Mouse (Mus musculus): ENCODE data around the gene Nmnat2. TPM values are rescaled to one million over a fixed set of nuclear protein-coding genes. Genes with fewer than 3 reads are reported as not detected.

Nmnat2 gene
- polyA plus RNA-seq, 1 experiment from 2014 or later: 5.0 TPM

DNA sequence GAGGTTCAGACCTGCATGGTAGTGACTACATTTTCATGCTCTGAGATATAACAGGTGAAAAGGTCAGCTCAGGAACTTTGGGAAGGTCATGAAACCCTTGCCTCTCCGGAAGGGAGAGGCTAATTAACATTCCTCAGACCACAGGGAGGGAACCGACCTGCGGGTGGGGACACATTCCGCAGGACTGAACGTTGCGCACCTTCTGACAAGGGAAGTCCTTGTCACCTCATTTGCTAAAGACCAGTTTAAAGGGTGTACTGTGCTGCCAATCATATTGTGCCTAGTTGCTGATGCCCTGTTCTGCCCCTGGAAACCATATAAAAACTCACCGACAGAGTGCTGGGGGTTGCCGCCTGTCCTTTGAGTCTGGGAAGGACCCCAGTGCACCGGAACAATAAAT is 54.5 kb downstream of the Nmnat2 start:
- WGBS: 55% methylated on average over 9 of the region's 9 CpGs
- H3K9ac ChIP-seq: no peak overlapping the region
- ATAC-seq (ENCODE audit: borderline replicate concordance, extremely low read depth, low FRiP score, low TSS enrichment): no peak
- H3K4me3 ChIP-seq: no peak overlapping the region
- no peaks in the 10 kb centered on the region for H3K9me3 ChIP-seq
- H3K36me3 ChIP-seq: no peaks in the 10 kb centered on the region
- no peak overlapping the region for H3K27ac ChIP-seq
- peaks cover 15% of the 10 kb centered on the region for H3K4me1 ChIP-seq
- no peak overlapping the region for H3K4me2 ChIP-seq
- no peaks in the 10 kb centered on the region for H3K27me3 ChIP-seq

DNA sequence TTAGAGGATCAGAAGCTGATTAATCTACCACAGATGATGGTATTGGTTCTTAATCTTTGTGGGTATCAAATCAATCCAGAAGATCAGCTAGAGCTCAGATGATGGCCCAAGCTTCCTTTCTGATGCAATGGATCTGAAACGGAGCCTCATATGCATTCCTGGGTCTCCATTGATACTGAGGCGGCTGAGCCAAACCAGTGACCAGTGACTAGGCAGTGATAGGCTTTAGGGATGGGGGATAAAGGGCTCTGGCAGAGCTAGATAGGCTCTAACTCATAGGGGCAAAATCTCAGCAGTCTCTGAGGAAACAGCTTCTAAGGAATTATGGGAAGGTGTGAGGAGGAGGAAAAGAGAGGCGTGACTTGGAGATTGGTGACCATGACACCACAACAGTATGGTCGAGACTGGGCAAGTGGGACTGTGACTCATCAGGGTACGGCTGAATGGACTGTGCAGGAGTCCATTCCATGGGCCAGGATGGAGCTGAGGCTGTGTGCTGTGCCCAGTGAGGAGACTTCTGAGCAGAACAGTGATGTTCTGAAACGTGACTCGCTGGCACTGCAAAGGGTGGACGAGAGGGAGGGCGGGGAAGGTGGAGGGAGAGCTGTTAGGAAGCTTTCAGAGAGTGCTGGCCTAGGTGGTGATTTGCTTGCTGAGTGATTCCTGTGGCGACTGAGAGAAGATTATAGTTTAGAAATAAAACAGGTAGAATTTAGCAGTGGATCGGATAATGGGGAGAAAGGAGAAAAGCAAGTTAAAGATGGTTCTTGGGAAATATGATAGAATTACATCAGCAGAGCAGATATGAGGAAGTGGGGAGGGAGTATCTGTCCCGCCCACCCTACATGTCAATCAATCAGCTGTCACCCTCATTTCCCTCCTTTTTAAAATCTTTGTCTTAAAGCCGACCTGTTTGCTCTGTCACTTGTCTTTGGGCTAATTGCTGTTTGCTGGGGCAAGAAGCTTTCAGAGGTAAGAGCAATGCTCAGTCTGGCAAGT is 55.9 kb downstream of the Nmnat2 start:
- no peaks in the 10 kb centered on the region for H3K36me3 ChIP-seq
- H3K4me1 ChIP-seq: peaks cover 28% of the 10 kb centered on the region
- H3K27ac ChIP-seq: no peak overlapping the region
- no peak overlapping the region for H3K4me2 ChIP-seq
- H3K9ac ChIP-seq: no peak overlapping the region
- H3K4me3 ChIP-seq: no peak overlapping the region
- WGBS: 73% methylated on average over 13 of the region's 13 CpGs
- H3K9me3 ChIP-seq: no peaks in the 10 kb centered on the region
- H3K27me3 ChIP-seq: no peaks in the 10 kb centered on the region
- ATAC-seq (ENCODE audit: borderline replicate concordance, extremely low read depth, low FRiP score, low TSS enrichment): no peak

DNA sequence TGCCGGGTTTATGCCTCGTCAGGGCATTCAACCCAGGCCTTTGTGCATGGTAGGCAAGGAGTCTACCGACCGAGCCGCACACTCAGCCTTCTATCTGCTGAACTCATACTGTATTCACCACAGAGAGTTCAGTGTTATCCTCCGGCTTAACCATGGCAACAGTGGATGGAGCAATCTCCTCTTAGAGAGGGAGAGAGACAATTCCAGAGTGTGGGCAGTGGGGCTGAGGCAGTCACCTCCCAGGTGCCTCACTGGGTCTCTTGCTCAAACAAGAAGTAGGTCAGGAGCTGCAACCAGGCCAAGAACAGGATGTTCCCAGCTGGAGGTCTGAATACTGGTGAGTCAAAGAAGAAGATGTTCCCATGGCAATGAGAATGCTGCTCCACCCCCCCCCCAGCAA is 56.8 kb downstream of the Nmnat2 start:
- Histone ChIP-seq H3K9me3 (no peaks in the 10 kb centered on the region), H3K27ac (no peak overlapping the region), H3K9ac (no peak overlapping the region), H3K36me3 (no peaks in the 10 kb centered on the region), H3K4me1 (peaks cover 34% of the 10 kb centered on the region), H3K4me3 (no peak overlapping the region), H3K27me3 (no peaks in the 10 kb centered on the region), H3K4me2 (no peak overlapping the region)
- no peak for ATAC-seq (ENCODE audit: borderline replicate concordance, extremely low read depth, low FRiP score, low TSS enrichment)
- WGBS: 84% methylated on average over 6 of the region's 6 CpGs

DNA sequence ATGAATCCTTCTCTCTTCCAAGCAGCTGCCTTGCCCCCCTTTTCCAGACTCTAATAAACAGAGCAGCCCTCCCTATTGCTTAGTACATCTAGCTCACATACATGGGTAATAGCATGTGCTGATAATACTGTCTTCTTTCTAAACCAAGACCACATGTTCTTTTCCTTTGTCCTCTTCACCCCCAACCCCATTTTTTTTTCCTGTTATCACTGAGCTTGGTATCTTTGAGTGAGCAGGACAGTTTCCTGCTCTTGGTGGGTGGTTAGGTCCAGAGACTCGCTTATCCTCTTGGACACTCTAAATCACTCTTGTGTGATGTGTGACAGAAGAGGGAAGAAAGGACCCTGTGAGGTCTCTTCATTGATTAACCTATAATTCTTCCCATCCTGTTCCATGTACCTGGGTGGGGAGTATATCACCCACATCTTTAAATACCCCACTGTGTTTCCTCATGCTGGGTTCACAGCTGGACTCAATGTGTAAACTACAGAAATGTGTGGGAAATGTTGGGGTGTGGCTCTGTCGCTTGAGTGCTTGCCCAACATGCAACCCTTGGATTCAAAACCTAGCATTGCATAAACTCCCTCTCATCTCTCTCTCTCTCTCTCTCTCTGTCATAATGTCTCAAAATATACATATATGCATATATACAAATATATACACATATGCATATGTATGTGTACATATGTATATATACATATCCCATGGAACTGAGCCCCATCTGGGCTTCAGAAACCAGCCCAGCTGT is 58.9 kb downstream of the Nmnat2 start:
- H3K4me2 ChIP-seq: no peak overlapping the region
- peaks cover 36% of the 10 kb centered on the region for H3K4me1 ChIP-seq
- no peaks in the 10 kb centered on the region for H3K27me3 ChIP-seq
- no peak overlapping the region for H3K9ac ChIP-seq
- no peaks in the 10 kb centered on the region for H3K36me3 ChIP-seq
- no peaks in the 10 kb centered on the region for H3K9me3 ChIP-seq
- no peak overlapping the region for H3K4me3 ChIP-seq
- ATAC-seq (ENCODE audit: borderline replicate concordance, extremely low read depth, low FRiP score, low TSS enrichment): 0 out of 2 replicates have a peak, but pooled peaks have one; percentile 15
- WGBS: 45% methylated on average over 2 of the region's 2 CpGs
- peak overlapping the region; percentile 92 for H3K27ac ChIP-seq

DNA sequence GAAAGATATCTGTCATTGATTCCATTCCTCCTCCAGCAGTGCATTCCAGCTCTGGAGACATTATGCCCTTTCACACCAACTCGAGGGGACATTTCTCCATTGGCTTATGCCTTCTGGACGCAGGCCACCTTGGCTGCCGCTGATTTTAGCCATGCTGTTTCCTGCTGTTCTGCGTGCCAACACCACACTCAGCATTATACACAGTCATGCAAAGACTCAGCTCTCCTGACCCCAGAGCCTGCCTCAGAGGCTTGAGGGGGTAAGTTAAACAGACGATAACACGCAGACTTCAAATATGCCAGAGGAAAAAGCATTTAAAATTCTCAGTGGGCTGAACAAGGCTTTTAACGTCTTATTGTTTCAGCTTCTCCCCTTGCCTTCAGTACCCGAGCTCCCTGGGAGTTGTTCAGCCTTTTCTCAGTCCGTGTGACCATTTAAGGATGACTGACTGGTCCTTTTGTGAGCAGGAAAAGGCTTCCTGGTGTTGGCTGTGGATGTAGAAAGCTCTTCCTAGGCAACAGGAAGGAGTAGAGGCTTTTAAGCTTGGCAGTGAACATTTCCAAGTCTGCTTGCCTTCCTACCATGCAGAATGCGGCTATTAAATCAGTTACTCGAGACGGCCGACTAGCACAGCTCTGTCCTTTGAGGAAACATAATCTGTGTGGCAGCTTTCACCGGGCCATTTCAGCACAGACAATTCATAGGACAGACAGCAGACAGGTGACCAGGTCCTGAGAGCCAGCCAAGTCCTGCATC is 59.8 kb downstream of the Nmnat2 start:
- peak; percentile 91 for ATAC-seq (ENCODE audit: borderline replicate concordance, extremely low read depth, low FRiP score, low TSS enrichment)
- Histone ChIP-seq H3K9ac (no peak overlapping the region), H3K4me2 (peak overlapping the region; percentile 26), H3K36me3 (no peaks in the 10 kb centered on the region), H3K27me3 (no peaks in the 10 kb centered on the region), H3K4me1 (peaks cover 36% of the 10 kb centered on the region), H3K27ac (peak overlapping the region; percentile 92), H3K4me3 (no peak overlapping the region), H3K9me3 (no peaks in the 10 kb centered on the region)
- WGBS: 18% methylated on average over 14 of the region's 14 CpGs

DNA sequence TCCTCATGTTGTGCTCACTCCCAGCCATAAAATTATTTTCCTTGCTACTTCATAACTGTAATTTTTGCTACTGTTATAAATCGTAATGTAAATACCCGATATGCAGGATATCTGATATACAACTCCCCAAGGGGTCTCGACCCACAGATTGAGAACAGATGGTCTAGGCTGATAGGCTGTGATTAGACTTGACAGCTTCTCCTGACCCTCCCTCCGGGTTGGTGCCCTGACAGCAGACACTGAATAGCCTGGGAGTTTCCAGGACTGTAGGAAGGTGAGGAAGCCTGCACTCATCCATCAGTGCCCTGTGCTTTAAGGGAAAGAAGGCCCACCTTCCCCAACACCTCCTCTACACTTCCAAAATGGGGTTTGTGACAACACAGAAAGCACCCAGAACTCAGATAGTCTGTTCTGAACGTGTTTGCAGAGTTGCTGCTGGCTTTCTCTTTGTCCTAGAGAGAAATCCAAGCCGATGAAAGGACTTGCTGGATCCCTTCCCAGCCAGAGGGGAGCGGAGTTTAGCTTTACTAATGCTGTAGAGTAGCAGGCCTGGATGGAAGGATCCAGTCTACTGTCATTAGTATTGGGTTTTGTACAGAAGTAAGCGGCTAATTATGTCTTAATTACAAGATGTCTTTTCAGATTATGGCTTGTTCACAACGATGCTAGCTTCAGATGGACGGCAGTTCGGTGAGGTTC is 61.8 kb downstream of the Nmnat2 start:
- Histone ChIP-seq H3K27ac (peak overlapping the region; percentile 92; the same call in 1 of the 2 replicates), H3K9me3 (no peaks in the 10 kb centered on the region), H3K4me2 (no peak overlapping the region), H3K27me3 (no peaks in the 10 kb centered on the region), H3K9ac (no peak overlapping the region), H3K36me3 (no peaks in the 10 kb centered on the region), H3K4me3 (no peak overlapping the region), H3K4me1 (peaks cover 36% of the 10 kb centered on the region)
- 53% methylated on average over 11 of the region's 11 CpGs for WGBS
- ATAC-seq (ENCODE audit: borderline replicate concordance, extremely low read depth, low FRiP score, low TSS enrichment): no peak

DNA sequence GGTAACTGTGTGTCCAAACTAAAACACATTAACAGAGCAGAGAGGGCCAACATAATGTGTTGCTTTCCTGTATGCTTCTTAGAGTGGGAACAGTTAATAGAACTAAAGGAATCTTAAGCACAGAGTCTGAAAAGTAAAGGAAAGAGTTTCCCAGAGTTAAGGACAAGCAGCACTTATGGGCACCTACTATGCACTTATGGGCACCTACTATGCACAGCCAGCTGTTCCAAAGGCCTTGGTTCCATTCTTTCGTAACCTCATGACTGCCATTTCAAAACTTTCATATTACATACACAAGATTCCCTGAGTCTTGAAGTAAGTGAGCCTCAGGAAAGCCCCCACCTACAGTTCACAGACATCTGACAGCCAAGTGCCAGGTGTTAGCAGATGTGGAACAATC is 64.3 kb downstream of the Nmnat2 start:
- Histone ChIP-seq H3K27me3 (no peaks in the 10 kb centered on the region), H3K4me2 (no peak overlapping the region), H3K4me1 (peaks cover 26% of the 10 kb centered on the region), H3K9ac (no peak overlapping the region), H3K27ac (no peak overlapping the region), H3K36me3 (no peaks in the 10 kb centered on the region), H3K9me3 (no peaks in the 10 kb centered on the region), H3K4me3 (no peak overlapping the region)
- ATAC-seq (ENCODE audit: borderline replicate concordance, extremely low read depth, low FRiP score, low TSS enrichment): no peak
- 88% methylated on average over 1 of the region's 1 CpGs for WGBS

DNA sequence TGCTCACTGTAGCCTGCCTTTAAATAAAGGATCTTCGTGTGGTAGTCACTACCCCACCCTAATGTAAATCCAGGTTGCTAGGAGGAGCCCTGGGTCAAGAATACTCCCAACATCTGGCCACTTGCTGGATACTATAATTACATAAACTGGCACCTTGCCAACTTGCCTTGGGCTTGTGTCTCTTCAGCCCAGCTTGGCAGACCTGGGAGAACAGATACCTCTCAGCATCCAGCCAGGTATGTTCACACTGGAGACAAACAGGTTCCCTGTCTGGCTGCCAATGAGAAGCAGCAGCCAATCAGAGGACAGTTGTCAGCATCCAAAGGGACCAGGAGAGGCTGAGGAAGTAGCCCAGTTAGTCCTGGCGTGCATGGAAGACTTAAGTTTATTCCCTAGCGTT is 64.8 kb downstream of the Nmnat2 start:
- H3K4me2 ChIP-seq: no peak overlapping the region
- H3K9ac ChIP-seq: no peak overlapping the region
- no peaks in the 10 kb centered on the region for H3K36me3 ChIP-seq
- WGBS: 66% methylated on average over 3 of the region's 3 CpGs
- H3K4me1 ChIP-seq: peaks cover 21% of the 10 kb centered on the region
- H3K4me3 ChIP-seq: no peak overlapping the region
- ATAC-seq (ENCODE audit: borderline replicate concordance, extremely low read depth, low FRiP score, low TSS enrichment): no peak
- H3K27ac ChIP-seq: no peak overlapping the region
- no peaks in the 10 kb centered on the region for H3K9me3 ChIP-seq
- H3K27me3 ChIP-seq: no peaks in the 10 kb centered on the region

DNA sequence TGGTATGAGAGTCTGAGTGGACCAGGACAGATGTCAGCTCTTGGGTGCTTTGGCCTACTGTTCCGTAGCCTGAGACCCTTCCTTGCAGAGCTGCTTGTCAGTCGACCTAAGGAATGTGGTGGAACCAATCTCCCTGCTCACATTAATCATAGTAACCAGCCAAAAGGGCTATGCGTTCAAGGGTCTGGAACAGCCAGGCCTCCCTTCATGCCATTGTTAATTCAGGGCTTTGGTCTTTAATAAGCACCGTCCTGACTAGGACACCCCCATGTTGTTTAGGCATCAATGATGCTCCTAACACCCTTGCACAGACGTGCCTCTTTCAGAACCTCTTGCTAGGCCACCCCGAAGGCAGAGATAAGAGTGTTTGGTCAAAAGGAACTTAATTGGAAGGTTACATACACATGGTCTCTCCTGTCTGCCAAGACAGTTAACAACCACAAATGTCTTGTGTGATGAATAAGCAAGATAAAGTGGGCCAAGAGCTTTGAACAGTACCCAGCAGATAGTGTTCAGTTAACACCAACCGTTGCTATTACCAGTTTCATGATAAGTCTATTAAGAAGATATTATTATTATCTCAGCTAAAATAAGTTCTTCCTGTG is 66.3 kb downstream of the Nmnat2 start:
- Histone ChIP-seq H3K27me3 (no peaks in the 10 kb centered on the region), H3K4me3 (no peak overlapping the region), H3K4me1 (0 out of 2 replicates have a peak, but pooled peaks cover 6% of the 10 kb centered on the region), H3K9ac (no peak overlapping the region), H3K9me3 (no peaks in the 10 kb centered on the region), H3K36me3 (no peaks in the 10 kb centered on the region), H3K27ac (no peak overlapping the region), H3K4me2 (no peak overlapping the region)
- WGBS: 23% methylated on average over 7 of the region's 7 CpGs
- ATAC-seq (ENCODE audit: borderline replicate concordance, extremely low read depth, low FRiP score, low TSS enrichment): no peak

DNA sequence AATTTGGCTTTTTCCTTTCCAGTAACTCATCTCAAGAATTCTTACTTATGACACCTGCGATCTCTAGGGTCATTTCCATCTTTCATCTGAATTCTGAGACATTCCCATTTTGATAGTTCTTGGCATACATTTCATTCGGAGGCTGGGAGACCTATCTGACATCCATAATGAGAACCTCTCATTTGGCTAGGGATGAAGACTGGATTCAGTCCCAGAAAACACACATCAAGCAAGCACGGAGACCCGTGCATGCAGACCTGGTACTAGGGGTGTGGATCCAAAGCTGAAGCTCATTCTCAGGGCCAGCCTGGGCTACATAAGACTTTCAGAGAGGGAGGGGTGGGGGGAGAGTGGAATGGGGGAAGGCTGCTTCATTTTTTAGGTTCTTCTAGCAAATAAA is 68.2 kb downstream of the Nmnat2 start:
- Histone ChIP-seq H3K27ac (no peak overlapping the region), H3K4me1 (no peaks in the 10 kb centered on the region), H3K4me3 (no peak overlapping the region), H3K36me3 (no peaks in the 10 kb centered on the region), H3K27me3 (no peaks in the 10 kb centered on the region), H3K9me3 (no peaks in the 10 kb centered on the region), H3K4me2 (no peak overlapping the region), H3K9ac (no peak overlapping the region)
- no peak for ATAC-seq (ENCODE audit: borderline replicate concordance, extremely low read depth, low FRiP score, low TSS enrichment)
- 72% methylated on average over 4 of the region's 4 CpGs for WGBS

DNA sequence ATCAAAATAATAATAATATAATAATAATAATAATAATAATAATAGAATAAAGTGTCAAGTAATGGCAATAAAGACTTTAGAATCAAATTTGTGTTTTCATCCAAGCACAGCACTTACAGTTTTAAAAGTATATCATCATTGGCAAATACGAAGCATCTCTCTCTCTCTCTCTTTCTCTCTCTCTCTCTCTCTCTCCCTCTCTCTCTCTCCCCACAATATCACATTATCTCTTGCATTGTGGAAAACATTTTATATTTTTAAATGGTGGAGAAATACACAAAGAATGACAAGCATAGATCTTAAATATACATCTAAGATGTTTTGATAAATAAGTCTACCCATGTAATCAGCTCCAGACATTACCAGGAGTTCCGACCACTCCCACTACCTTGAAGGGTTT is 69.1 kb downstream of the Nmnat2 start:
- Histone ChIP-seq H3K9ac (no peak overlapping the region), H3K9me3 (no peaks in the 10 kb centered on the region), H3K27ac (no peak overlapping the region), H3K4me1 (no peaks in the 10 kb centered on the region), H3K4me2 (no peak overlapping the region), H3K36me3 (no peaks in the 10 kb centered on the region), H3K27me3 (no peaks in the 10 kb centered on the region), H3K4me3 (no peak overlapping the region)
- ATAC-seq (ENCODE audit: borderline replicate concordance, extremely low read depth, low FRiP score, low TSS enrichment): no peak
- 83% methylated on average over 2 of the region's 2 CpGs for WGBS

All from lung, embryonic 15.5 days (tissue).